Mouse (Mus musculus) right cerebral cortex, adult 18-20 months (tissue): ENCODE measurements around the gene Map1b.

Source experiments
- DNase-seq: peaks from one replicate; pipeline ENCODE4 v3.0.0; 2022; ENCODE audit warnings: mixed read lengths

Map1b gene

GRCm38 (mm10) chr13:99397228-99397627 lies 119.1 kb downstream of the Map1b start:
- no peak for DNase-seq

GRCm38 (mm10) chr13:99395531-99395930 lies 120.8 kb downstream of the Map1b start:
- DNase-seq: peak; percentile 42

DNA sequence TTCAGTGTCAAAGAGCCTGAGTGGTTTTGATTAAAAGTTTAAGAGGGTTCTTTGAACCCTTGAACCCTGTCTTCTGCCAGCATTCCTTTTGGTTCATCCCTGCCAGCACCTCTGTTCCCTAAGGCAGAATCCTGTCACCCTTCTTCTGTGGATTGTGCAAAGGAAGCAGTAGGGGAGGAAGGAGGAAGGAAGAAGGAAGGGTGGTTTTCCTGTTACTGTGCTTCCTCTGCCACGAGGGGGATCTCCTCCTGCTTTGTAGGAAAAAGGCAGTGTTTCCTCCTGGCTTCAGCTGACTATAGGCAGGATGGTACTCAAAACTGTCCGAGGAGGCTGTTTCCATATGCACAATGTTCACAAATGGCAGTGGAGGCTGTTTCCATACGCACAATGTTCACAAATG lies 121.6 kb downstream of the Map1b start:
- DNase-seq: no peak

DNA sequence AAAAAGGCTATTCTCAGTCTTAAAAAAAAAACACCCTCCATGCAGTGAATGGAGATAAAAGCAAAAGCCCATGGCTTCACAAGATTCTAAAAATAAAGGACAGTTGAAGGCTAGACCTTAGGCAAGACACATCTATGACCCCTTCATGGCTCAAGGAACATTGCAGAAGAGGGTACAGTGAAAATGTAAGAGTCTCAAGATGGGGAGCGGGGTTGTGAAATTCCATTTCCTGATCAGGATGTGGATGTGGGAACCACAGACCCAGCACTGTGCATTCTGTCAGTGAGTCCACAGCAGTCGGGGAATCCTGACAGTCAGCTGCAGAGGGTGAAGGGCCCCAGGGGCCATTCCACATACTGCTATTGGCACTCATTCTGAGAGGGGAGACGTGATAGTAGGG lies 123.2 kb downstream of the Map1b start:
- no peak for DNase-seq

DNA sequence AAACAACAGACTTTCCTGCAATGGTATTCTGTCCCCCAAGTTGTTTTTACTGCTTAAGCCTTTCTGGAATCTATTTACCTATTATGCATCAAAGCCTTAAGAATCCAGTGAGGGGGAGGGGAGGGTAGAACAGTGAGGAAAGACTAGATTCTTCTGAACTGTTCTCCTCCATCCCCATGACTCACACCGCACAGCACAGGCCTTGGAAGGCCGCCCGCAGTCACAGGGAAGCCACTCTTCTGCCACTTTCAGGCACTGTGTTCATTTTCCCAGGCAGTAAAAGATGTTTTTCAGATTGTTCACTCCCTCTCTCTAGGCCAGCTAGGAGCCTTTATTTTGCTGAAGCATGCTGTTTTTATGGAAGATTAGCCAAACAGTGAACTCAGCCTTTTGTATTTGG lies 124.9 kb downstream of the Map1b start:
- DNase-seq: peak; percentile 77

- DNase-seq: no peak
Observed at GRCm38 (mm10) chr13:99387901-99388811, 128.2 kb downstream of the Map1b start.

DNA sequence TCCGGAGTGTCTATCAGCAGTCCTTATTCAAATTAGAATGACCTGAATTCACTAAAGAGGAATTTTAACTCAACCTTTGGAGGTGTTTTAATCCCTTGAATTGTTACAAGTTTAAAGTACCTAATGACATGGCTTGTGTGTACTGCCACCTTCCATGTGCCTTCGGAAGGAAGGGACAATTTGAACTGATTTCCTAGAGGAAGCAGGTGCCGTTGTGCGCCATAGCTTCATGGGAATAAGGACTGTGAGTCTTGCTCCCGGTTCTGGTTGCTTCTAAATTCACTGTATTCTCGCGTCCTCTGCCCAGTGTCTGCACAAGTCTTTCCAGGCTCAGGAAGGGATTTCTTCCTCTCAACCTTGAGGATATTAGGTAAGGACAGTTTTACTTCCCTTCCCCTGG lies 130.0 kb downstream of the Map1b start:
- DNase-seq: no peak

- DNase-seq: no peak
Observed at GRCm38 (mm10) chr13:99385911-99386310, 130.4 kb downstream of the Map1b start.

GRCm38 (mm10) chr13:99384555-99385203 lies 131.7 kb downstream of the Map1b start:
- DNase-seq: no peak

- DNase-seq: no peak
Observed at GRCm38 (mm10) chr13:99382373-99382772, 134.0 kb downstream of the Map1b start.

DNA sequence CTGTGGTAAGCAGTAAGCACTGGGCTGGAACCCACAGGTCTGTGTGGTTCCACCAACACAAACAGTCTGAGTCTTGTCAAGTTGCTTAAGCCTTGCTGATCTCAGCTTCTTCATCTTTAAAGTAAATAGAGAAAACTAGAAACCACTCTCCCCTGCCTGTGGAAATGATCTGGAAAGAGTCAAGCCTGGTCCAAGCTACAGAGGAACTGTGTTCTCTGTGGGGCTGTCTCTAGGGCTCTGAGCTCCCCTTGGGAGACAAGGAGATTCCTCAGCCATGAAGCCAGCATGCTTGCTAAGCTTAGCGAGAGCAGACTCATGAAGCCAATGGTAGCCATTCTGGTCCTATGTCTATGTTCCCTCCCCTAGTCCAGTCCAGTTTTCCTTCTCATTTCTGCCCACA lies 138.1 kb downstream of the Map1b start:
- no peak for DNase-seq

- DNase-seq: no peak
Observed at GRCm38 (mm10) chr13:99377055-99377454, 139.3 kb downstream of the Map1b start.

DNA sequence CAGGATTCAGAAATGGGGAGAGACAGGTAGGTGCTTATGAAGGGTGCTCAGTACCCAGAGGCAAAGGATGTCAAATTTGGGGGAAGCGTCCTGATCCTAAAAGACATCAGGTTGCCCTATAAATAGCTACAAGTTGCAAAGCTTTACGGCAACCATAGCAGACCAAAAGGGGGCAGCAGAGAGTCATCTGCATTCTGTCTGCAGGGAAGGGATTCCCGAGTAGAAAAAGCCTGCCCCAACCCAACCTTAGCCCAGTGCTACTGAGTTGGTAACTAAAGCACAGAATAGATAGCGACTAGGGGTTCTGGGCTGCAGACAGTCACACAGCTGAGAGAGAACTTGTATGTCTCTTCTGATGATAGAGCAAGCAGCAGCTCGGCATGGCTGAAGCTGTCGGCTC lies 140.8 kb downstream of the Map1b start:
- peak; percentile 80 for DNase-seq

- no peak for DNase-seq
Observed at GRCm38 (mm10) chr13:99374191-99374590, 142.1 kb downstream of the Map1b start.

DNA sequence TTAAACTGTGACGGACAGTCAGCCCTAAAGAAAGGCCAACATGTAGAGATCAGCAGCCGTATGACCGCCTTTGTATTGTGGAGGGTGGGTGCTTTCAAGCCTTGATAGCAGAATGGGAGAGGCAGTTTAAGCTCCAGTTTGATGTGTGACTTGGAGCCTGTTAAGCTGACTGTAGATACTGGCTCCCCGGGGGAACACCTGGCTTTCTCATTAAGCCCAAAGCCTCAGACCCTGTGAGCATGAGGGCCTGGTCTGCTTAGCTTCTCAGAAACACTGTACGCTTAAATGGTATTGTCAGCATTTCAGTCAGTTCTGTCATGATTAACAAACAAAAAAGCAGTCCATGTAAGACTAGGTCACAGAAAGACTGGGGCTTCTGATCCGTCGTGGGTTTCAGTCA lies 142.7 kb downstream of the Map1b start:
- DNase-seq: no peak
